Mouse (Mus musculus) 416B (cell line): ENCODE measurements around the gene Procr.
"Not testable (repeated sequence)": the region's sequence is repeated elsewhere in the genome, so short reads cannot be mapped to it uniquely, and the experiment has no call there.

Experiments
- DNase-seq: peaks from one replicate; pipeline ENCODE4 v3.0.0; 2011; ENCODE audit warnings: low read depth

The Procr gene

GRCm38 (mm10) chr2:155751014-155751786 lies at the start of gene Procr:
Gene Procr (plus strand): TSS chr2:155751117.
- DNase-seq: no peak

- no peak for DNase-seq
Measured at GRCm38 (mm10) chr2:155701399-155701919, 49.5 kb upstream of the Procr start.

DNA sequence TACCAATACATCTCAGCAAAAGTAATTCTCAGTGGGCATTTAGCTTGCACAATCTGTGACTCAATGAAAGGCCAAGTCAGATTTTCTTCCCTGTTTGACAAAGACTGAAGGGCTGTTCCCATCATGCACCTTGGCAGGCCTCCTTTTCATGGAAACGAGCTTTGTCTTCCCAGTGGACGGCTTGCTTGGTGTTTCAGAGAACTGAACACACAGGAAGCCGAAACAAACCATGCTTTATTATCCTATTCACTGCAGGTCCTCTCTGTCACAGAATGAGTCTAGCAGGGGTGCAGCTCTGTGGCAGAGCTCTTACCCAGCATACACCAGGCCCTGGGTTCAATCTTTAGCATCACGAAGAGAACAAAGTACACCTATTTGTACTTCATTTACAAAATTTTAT lies 47.3 kb upstream of the Procr start:
- no peak for DNase-seq

DNA sequence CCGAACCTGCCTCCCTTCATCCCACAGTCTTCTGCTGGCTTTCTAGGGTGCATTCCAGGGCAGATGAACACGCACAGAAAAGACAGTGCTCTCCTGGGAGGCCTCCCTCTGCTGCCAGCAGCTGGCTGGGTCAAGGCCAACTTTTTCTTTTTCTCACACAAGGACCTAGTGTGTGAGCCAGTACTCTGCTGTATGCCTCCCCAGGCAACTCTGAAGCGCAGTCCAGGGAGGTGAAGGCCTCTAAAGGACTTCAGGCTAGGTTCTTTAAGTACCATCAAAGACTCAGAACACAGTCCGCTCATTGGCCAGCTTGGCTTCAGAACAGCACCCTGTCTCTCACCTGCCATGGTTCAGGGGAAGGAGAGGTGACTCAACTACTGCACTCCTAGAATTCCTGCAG lies 43.7 kb upstream of the Procr start:
- DNase-seq: no peak

DNA sequence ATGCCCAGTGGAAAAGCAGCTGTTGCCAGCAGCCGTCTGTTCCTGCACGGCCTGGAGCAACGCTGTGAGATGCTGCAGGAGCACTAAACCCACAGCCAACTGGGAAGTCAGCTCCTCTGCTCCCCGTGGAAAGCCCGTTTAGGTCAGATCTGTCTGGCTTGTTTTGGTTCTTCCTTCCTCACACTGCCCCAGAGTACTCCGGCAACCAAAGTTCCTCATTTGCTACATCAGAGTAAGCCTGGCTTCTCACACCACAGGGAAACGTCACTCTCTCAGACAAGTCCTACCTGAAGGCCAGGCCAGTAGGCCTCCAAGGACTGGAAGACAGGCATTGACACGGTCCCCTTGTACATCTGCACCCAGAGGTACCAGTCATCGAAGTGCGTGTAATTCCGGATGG lies 40.4 kb upstream of the Procr start:
- no peak for DNase-seq

- DNase-seq: no peak
Measured at GRCm38 (mm10) chr2:155717082-155717990, 33.6 kb upstream of the Procr start.

- peak; percentile 26 for DNase-seq
Measured at GRCm38 (mm10) chr2:155720585-155720984, 30.3 kb upstream of the Procr start.

DNA sequence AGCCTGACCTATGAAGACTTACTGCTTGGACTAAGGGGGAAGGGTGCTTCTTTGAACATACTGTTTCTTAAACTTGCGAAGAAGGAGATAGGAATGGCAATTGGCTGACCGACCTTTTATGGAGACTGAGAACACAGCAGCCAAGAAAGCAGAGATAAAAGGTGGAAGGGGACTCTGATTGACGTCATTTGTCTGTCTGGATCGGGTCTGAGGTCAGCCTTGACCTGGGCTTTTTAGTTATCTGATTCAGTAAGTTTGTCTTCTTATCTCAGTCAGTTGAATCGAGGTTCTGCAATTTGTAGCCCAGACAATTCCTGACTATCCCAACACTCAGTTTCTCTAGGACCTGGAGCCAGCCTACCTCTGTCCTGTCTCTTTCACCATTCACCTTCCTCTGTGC lies 26.9 kb upstream of the Procr start:
- DNase-seq: no peak

DNA sequence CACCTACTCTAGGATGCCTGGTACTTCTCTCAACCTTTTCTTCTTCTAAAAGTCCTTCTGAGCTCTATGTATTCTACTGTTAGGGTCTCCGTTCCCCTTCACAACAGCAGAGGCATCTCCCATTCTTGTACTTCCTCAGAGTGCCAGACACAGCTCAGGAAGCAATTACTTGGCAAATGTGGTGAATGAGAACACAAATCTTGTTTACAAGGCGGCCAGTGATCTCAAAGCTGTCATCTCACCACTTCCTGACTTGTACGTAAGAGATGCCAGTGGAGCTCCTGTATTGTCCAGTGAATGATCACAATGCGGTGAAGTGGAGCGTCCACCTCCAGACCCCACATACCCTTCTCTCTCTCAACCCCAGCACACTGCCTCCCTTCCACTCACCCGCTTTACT lies 26.4 kb upstream of the Procr start:
- DNase-seq: peak; percentile 77

DNA sequence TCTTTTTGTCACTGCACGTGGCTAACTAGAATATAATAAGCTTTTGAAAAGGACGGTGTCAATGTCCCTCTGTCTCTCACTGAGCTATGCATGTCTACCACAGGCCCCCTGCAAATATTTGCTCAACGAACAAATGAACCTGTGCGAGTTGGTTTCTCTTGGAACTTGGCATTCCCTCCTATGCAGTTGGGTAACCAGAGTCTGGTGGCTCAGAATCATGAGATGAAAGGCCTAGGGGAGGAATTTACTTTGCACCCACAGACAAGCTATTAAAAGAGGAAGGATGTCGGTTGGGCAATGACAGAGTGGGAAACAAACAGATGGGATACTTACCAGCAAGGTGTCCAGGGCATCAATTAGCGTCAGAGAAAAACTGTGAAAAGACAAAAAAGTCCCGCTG lies 24.6 kb upstream of the Procr start:
- DNase-seq: peak; percentile 44

- DNase-seq: no peak
Measured at GRCm38 (mm10) chr2:155727764-155728395, 23.0 kb upstream of the Procr start.

GRCm38 (mm10) chr2:155728742-155729141 lies 22.2 kb upstream of the Procr start:
- DNase-seq: no peak

GRCm38 (mm10) chr2:155729158-155729645 lies 21.7 kb upstream of the Procr start, which contains the start of gene Edem2:
Gene Edem2 (minus strand): TSS chr2:155729475.
- DNase-seq: peak; percentile 94

DNA sequence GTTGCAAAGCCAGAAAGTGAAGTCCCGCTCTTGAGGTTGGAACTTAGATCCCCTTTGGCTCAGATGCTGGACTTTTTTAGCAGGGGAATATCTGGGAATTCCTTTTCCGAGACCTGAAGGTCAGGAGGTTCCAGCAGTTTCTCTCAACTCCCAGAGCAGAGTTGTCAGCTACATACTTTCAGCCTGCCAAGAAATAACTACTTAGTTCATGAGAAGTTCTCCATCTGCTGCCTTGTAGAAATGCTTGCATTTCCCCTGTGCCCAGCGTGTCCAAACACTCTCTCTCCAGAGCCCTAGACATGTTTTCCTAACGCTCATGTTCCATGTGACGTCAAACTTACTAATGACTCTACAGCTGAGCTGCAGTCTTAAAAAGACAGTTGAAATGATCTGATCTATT lies 15.8 kb upstream of the Procr start:
- DNase-seq: no peak

GRCm38 (mm10) chr2:155735766-155736165 lies 15.2 kb upstream of the Procr start, which contains the start of gene Gm17581:
Gene Gm17581 (minus strand): TSS chr2:155735866.
- not testable (repeated sequence) for DNase-seq

DNA sequence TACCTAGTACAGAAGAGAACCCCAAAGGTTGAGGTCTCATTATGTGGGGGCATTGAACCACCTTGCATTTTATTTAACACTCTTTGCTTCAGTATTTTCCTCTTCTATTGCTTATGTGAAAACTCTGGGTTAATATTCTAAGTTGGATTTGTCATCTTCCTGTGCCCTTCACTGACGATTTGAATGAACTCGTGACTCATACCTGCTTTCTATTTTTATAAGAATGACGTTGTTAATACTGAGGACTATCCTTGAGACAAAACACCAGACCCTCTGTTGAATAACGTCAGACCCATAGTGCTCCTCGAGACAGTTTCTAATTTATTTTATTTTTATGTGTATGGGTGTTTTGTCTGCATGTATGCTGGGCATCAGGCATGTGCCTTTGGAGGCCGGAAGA lies 14.0 kb upstream of the Procr start:
- peak; percentile 81 for DNase-seq

GRCm38 (mm10) chr2:155737803-155738202 lies 13.1 kb upstream of the Procr start:
- no peak for DNase-seq

- peak; percentile 81 for DNase-seq
Measured at GRCm38 (mm10) chr2:155742211-155742610, 8.7 kb upstream of the Procr start.

DNA sequence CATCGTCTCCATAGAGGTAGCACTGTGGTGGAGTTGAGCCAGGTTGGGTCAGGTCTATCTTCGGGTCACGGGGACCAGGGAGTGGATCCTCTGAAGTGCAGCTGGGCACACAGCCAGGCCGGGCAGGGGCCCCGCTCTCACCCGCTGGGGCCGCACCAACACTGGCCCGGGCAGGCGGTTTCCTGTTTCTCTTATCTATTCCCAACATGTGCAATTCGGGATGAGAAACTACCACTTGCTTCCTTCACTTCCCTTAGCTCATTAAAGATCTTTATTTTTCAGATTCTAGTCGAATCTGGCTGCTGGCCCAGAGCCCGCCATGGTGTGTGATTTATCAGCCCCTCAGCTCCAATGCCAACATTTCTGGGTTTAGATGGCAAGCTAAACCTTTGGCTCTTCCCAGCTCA lies 8.0 kb upstream of the Procr start:
- peak; percentile 95 for DNase-seq

DNA sequence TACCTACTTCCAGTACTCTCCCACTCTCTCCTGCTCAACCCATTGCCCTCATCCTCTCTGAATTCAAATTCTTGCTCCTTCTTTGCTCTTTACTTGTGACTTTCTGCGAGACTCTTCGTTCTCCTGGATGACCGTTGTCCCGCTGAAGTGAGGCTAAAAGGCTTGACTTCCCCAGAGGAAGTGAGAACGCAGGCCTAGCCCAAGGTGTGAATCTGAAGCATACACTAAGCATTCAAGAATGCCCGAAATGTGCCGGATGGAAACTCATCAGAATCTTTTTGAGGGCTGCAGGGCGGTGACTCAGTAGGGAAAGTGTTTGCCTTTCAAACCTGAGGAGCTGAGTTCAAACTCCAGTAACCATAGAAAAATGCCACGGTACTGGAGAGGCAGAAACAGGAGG lies 7.6 kb upstream of the Procr start:
- DNase-seq: peak; percentile 79

DNA sequence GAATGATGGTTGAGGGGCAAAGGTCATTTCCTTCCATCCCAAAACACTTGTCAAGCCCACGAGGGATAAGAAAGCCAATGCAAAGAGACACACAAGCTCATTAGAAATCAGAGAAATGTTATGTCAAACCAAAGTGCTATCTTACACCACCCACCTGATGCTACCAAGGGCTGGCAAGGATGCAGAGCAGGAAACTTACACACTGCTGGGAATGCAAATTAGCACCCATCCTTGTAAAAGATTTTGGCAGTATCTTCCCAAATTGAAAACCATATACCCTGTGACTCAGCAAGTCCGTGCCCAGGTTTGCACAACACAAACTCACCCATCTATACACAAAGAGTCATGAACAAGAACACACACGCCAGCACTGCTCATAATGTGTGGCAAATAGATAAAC lies 5.4 kb upstream of the Procr start:
- no peak for DNase-seq

- DNase-seq: no peak
Measured at GRCm38 (mm10) chr2:155749394-155749793, 1.5 kb upstream of the Procr start.
